Mouse (Mus musculus) testis, postnatal 10 days (tissue): ENCODE data around the gene Tulp1.

Experiments used
- DNase-seq: peaks from one replicate; pipeline ENCODE4 v3.0.0; 2021; ENCODE audit warnings: low spot score

Tulp1 gene

GRCm38 (mm10) chr17:28313880-28314225 lies 51.2 kb downstream of the Tulp1 start:
- DNase-seq: no peak

- DNase-seq: peak; percentile 99
Measured at GRCm38 (mm10) chr17:28313212-28313879, 51.7 kb downstream of the Tulp1 start, which contains the start of gene Fance. Gene Fance, plus strand, starts transcription at chr17:28313519.

- no peak for DNase-seq
Measured at GRCm38 (mm10) chr17:28312232-28313211, 52.5 kb downstream of the Tulp1 start.

- DNase-seq: no peak
Measured at GRCm38 (mm10) chr17:28311366-28312132, 53.5 kb downstream of the Tulp1 start.

- DNase-seq: no peak
Measured at GRCm38 (mm10) chr17:28310831-28311230, 54.2 kb downstream of the Tulp1 start.

- peak; percentile 96 for DNase-seq
Measured at GRCm38 (mm10) chr17:28308297-28309195, 56.5 kb downstream of the Tulp1 start.

GRCm38 (mm10) chr17:28305172-28305571 lies 59.9 kb downstream of the Tulp1 start:
- DNase-seq: no peak
